20 mouse cellular contexts compared by ENCODE assay signal in the genomic region with DNA sequence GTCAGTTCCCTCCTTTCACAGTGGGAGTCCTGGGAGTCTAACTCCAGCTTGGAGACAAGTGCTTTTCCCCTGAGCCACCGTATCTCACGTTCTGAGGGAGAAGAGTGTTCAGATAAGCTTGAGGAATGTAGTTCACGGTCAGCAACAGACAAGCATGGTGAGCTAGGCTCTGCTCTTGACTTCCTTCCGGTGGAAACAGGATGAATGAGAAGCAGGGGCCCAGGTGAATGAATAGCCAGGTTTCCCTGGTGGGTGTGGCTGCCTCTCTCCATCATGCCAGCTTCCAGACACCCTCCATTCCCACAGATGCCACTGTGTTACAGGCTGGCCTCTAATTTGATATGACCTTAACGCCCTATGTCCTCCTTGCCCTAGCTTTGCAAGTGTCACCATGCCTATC. TPM values are rescaled to one million over a fixed set of nuclear protein-coding genes. Genes with fewer than 3 reads are reported as not detected.
DNase-seq lines count a peak whose midpoint lies in the region; ATAC-seq and TF ChIP-seq lines count a peak whose summit lies in the region.
"Had no signal": no experiment of that assay in that cellular context is flagged by ENCODE, and none has a peak within 500 bp of the region (broad histone marks: within the 10 kb centered on the region; RNA-seq: fewer than 3 reads in every experiment).

No protein-coding gene starts in this region.

- no peak overlapping the region for H3K27ac ChIP-seq in heart, embryonic 11.5 days (ENCODE audit: low read depth, low read length)
- H3K27ac ChIP-seq in liver, embryonic 11.5 days (ENCODE audit: low read depth, low read length): no peak overlapping the region
- H3K27ac ChIP-seq in MEL (ENCODE audit: control insufficient read depth, low read depth, low read length): peak overlapping the region; percentile 31; the same call in 1 of the 2 replicates
- H3K27ac ChIP-seq in intestine, postnatal 0 days (ENCODE audit: low read depth, low read length): peak overlapping the region; percentile 50; the same call in 1 of the 2 replicates
- H3K27ac ChIP-seq in hindbrain, embryonic 10.5 days: no peak overlapping the region
- H3K27ac ChIP-seq: embryonic facial prominence, embryonic 15.5 days; forebrain, embryonic 12.5 days; hindbrain, postnatal 0 days had no signal

- no peak overlapping the region for H3K9ac ChIP-seq in heart, embryonic 11.5 days (ENCODE audit: low read depth, low read length)
- H3K9ac ChIP-seq in liver, embryonic 11.5 days (ENCODE audit: low read depth, low read length): no peak overlapping the region
- peak overlapping the region; percentile 79 for H3K9ac ChIP-seq in MEL (ENCODE audit: control insufficient read depth, low read depth, low read length, poor library complexity, severe bottlenecking)
- no peak overlapping the region for H3K9ac ChIP-seq in intestine, postnatal 0 days (ENCODE audit: low read depth, low read length)
- H3K9ac ChIP-seq: embryonic facial prominence, embryonic 15.5 days; forebrain, embryonic 12.5 days had no signal

- no peak for ATAC-seq in heart, embryonic 11.5 days (replicated peaks; ENCODE audit: insufficient number of reproducible peaks, low FRiP score, low TSS enrichment)
- no peak for ATAC-seq in liver, embryonic 11.5 days (replicated peaks; ENCODE audit: low FRiP score)
- ATAC-seq in intestine, postnatal 0 days: peak; percentile 15
- ATAC-seq: activated CD4-positive, CD25-positive, alpha-beta regulatory T cell, adult 4 months; Patski had no signal

- no peaks in the 10 kb centered on the region for H3K27me3 ChIP-seq in heart, embryonic 11.5 days (ENCODE audit: control insufficient read depth, insufficient read depth, low read length)
- H3K27me3 ChIP-seq in liver, embryonic 11.5 days (replicated peaks; ENCODE audit: control insufficient read depth, insufficient read depth, low read length): no peaks in the 10 kb centered on the region
- H3K27me3 ChIP-seq in MEL (ENCODE audit: control insufficient read depth in 1 of 2, insufficient read depth in 2 of 2, low read length in 2 of 2): no peaks in the 10 kb centered on the region
- H3K27me3 ChIP-seq in intestine, postnatal 0 days (replicated peaks; ENCODE audit: control insufficient read depth, insufficient read depth, low read length): no peaks in the 10 kb centered on the region
- peaks cover 19% of the 10 kb centered on the region for H3K27me3 ChIP-seq in hindbrain, embryonic 10.5 days (ENCODE audit: insufficient read depth, poor library complexity, severe bottlenecking)
- H3K27me3 ChIP-seq: embryonic facial prominence, embryonic 15.5 days; Patski had no signal

- H3K4me1 ChIP-seq in heart, embryonic 11.5 days (ENCODE audit: control insufficient read depth, insufficient read depth, low read length): peaks cover 9% of the 10 kb centered on the region; the same call in 1 of the 2 replicates
- peaks cover 9% of the 10 kb centered on the region for H3K4me1 ChIP-seq in liver, embryonic 11.5 days (replicated peaks; ENCODE audit: control insufficient read depth, insufficient read depth, low read length)
- H3K4me1 ChIP-seq in MEL (ENCODE audit: control insufficient read depth in 1 of 2, insufficient read depth in 2 of 2, low read length in 2 of 2): peaks cover 0 to 3% of the 10 kb centered on the region in 2 experiments; a peak in 1 of 4 replicates
- peaks cover 5% of the 10 kb centered on the region; the same call in 1 of the 2 replicates for H3K4me1 ChIP-seq in intestine, postnatal 0 days (replicated peaks; ENCODE audit: control insufficient read depth, insufficient read depth, low read length)
- peaks cover 14% of the 10 kb centered on the region for H3K4me1 ChIP-seq in hindbrain, embryonic 10.5 days (replicated peaks)

- no peak for TF ChIP-seq EP300 in MEL (IDR thresholded peaks at IDR 0.05; ENCODE audit: low read depth in 1 of 2, low read length in 2 of 2)

- TF ChIP-seq RAD21 in MEL (IDR thresholded peaks at IDR 0.05; ENCODE audit: low read depth, low read length): no peak

- no peaks in the 10 kb centered on the region for H3K9me3 ChIP-seq in heart, embryonic 11.5 days (replicated peaks; ENCODE audit: control insufficient read depth, low read length)
- no peaks in the 10 kb centered on the region for H3K9me3 ChIP-seq in liver, embryonic 11.5 days (ENCODE audit: control insufficient read depth, low read length)
- H3K9me3 ChIP-seq in MEL (replicated peaks; ENCODE audit: insufficient read depth, low read length): no peaks in the 10 kb centered on the region
- H3K9me3 ChIP-seq in intestine, postnatal 0 days (ENCODE audit: control insufficient read depth): no peaks in the 10 kb centered on the region
- no peaks in the 10 kb centered on the region for H3K9me3 ChIP-seq in hindbrain, embryonic 10.5 days
- H3K9me3 ChIP-seq: embryonic facial prominence, embryonic 15.5 days; forebrain, embryonic 12.5 days had no signal

- no peaks in the 10 kb centered on the region for H3K36me3 ChIP-seq in heart, embryonic 11.5 days (ENCODE audit: control insufficient read depth, insufficient read depth, low read length)
- no peaks in the 10 kb centered on the region for H3K36me3 ChIP-seq in liver, embryonic 11.5 days (ENCODE audit: control insufficient read depth, insufficient read depth, low read length)
- peaks cover 0 to 3% of the 10 kb centered on the region in 2 experiments; a peak in 1 of 4 replicates for H3K36me3 ChIP-seq in MEL (ENCODE audit: control insufficient read depth in 1 of 2, insufficient read depth in 2 of 2, low read length in 2 of 2)
- no peaks in the 10 kb centered on the region for H3K36me3 ChIP-seq in intestine, postnatal 0 days (ENCODE audit: control insufficient read depth, insufficient read depth)
- H3K36me3 ChIP-seq in hindbrain, embryonic 10.5 days: no peaks in the 10 kb centered on the region
- H3K36me3 ChIP-seq: embryonic facial prominence, embryonic 15.5 days; forebrain, embryonic 12.5 days had no signal

- no peak for DNase-seq in heart, adult 8-10 months (ENCODE audit: low spot score)
- no peak for DNase-seq in liver, embryonic 11.5 days (ENCODE audit: low spot score)
- DNase-seq in liver (no peak), MEL (ENCODE audit: low read depth, low spot score) (peak; percentile 66)
- DNase-seq in left cerebral cortex, adult 18-20 months (ENCODE audit: low spot score in 2 of 2): no peak
- no peak for DNase-seq in hindbrain, embryonic 10.5 days (ENCODE audit: low spot score)
- DNase-seq: adrenal gland, postnatal 14 days; cerebellum, adult 2 months; gastrocnemius, postnatal 14 days; kidney, adult 8-10 months; layer of hippocampus, postnatal 36 days; left cerebral cortex, postnatal 4 days; lung, postnatal 10 days had no signal

- peak overlapping the region; percentile 79 for H3K4me2 ChIP-seq in heart, embryonic 11.5 days
- H3K4me2 ChIP-seq in liver, embryonic 11.5 days: peak overlapping the region; percentile 72
- peak overlapping the region; percentile 87; the same call in 1 of the 2 replicates for H3K4me2 ChIP-seq in intestine, postnatal 0 days (replicated peaks; ENCODE audit: low read depth)

- TF ChIP-seq CTCF in MEL (IDR thresholded peaks at IDR 0.05 in 2 of 3, conservative IDR thresholded peaks at IDR 0.05 in 1 of 3; ENCODE audit: control insufficient read depth in 1 of 3, insufficient read depth in 1 of 3, low read depth in 2 of 3, low read length in 3 of 3, poor library complexity in 1 of 3, severe bottlenecking in 1 of 3): no peak
- TF ChIP-seq CTCF in intestine, postnatal 0 days (IDR thresholded peaks at IDR 0.05; ENCODE audit: low read depth): no peak

- TF ChIP-seq POLR2A in MEL (IDR thresholded peaks at IDR 0.05; ENCODE audit: control insufficient read depth in 1 of 2, insufficient read depth in 1 of 2, low read depth in 1 of 2, low read length in 2 of 2, poor library complexity in 1 of 2): no peak

- 20% methylated on average over 5 of the region's 5 CpGs for WGBS in heart, embryonic 11.5 days (ENCODE audit: insufficient replicate concordance)
- WGBS in liver, embryonic 11.5 days: 26% methylated on average over 5 of the region's 5 CpGs
- WGBS in intestine, postnatal 0 days: 26% methylated on average over 5 of the region's 5 CpGs
- WGBS in hindbrain, embryonic 10.5 days: 55% methylated on average over 5 of the region's 5 CpGs

- H3K79me2 ChIP-seq in MEL (ENCODE audit: control insufficient read depth, insufficient read depth, low read length, poor library complexity): no peaks in the 10 kb centered on the region; the same call in 1 of the 2 replicates

- no peak overlapping the region for H3K4me3 ChIP-seq in heart, embryonic 11.5 days (ENCODE audit: low read depth, low read length)
- peak overlapping the region; percentile 62 for H3K4me3 ChIP-seq in liver, embryonic 11.5 days (ENCODE audit: low read depth, low read length)
- peak overlapping the region; percentile 54 to 97 for H3K4me3 ChIP-seq in MEL (ENCODE audit: control insufficient read depth in 1 of 2, insufficient read depth in 1 of 2, low read depth in 2 of 2, low read length in 2 of 2)
- H3K4me3 ChIP-seq in intestine, postnatal 0 days (ENCODE audit: low read depth, low read length): no peak overlapping the region
- H3K4me3 ChIP-seq in hindbrain, embryonic 10.5 days: no peak overlapping the region

RNA-seq across cellular contexts. Expression of a gene that starts 16.6 kb away (rescaled TPM):
- polyA plus RNA-seq in heart, embryonic 11.5 days (2014; fragmentation: Nextera tagmentation; extraction: Ambion mirVana): 44.5 and 48.2 TPM in 2 replicates
- 10 to 100 TPM; 40.6 to 52.9 (median 50.9) TPM for total RNA-seq in heart, adult 8-10 months (2022)
- polyA plus RNA-seq in liver, embryonic 11.5 days (2014; fragmentation: Nextera tagmentation; extraction: Ambion mirVana): 36.5 and 37.9 TPM in 2 replicates
- total RNA-seq in MEL (2012; rRNA removed): 46.5 and 50.2 TPM in 2 replicates
- 10 to 100 TPM; 38.0 to 53.3 TPM for polyA plus RNA-seq in MEL (2012; ENCODE audit: insufficient read depth in 1 of 2, insufficient read length in 2 of 2, low read depth in 1 of 2, low replicate concordance in 2 of 2, missing spikeins in 1 of 2)
- polyA plus RNA-seq in intestine, postnatal 0 days (2015; fragmentation: Nextera tagmentation; extraction: Ambion mirVana): 38.6 and 40.7 TPM in 2 replicates
- total RNA-seq in left cerebral cortex, adult 18-20 months (2021): 10 to 100 TPM; 58.3 to 60.2 TPM
- 35.4 and 40.5 TPM in 2 replicates for polyA plus RNA-seq in hindbrain, embryonic 10.5 days (2016; fragmentation: Nextera tagmentation; extraction: Ambion mirVana)

RNA-seq across cellular contexts. Expression of a gene that starts 39.5 kb away (rescaled TPM):
- 14.2 and 15.4 TPM in 2 replicates for polyA plus RNA-seq in heart, embryonic 11.5 days (2014; fragmentation: Nextera tagmentation; extraction: Ambion mirVana)
- under 1 TPM; 0.22 to 0.37 (median 0.26) TPM for total RNA-seq in heart, adult 8-10 months (2022)
- 4.6 and 5.2 TPM in 2 replicates for polyA plus RNA-seq in liver, embryonic 11.5 days (2014; fragmentation: Nextera tagmentation; extraction: Ambion mirVana)
- total RNA-seq in MEL (2012; rRNA removed): 0.65 and 2.0 TPM in 2 replicates
- polyA plus RNA-seq in MEL (2012; ENCODE audit: insufficient read depth in 1 of 2, insufficient read length in 2 of 2, low read depth in 1 of 2, low replicate concordance in 2 of 2, missing spikeins in 1 of 2): 1 to 10 TPM in 1 of 2 experiments, not detected in 1; 5.2 TPM
- polyA plus RNA-seq in intestine, postnatal 0 days (2015; fragmentation: Nextera tagmentation; extraction: Ambion mirVana): 0.41 and 0.59 TPM in 2 replicates
- not detected for total RNA-seq in left cerebral cortex, adult 18-20 months (2021)
- 7.5 and 11.8 TPM in 2 replicates for polyA plus RNA-seq in hindbrain, embryonic 10.5 days (2016; fragmentation: Nextera tagmentation; extraction: Ambion mirVana)
- total RNA-seq: layer of hippocampus, postnatal 36 days; left cerebral cortex, postnatal 4 days had no signal

RNA-seq across cellular contexts. Expression of a gene that starts 51.7 kb away (rescaled TPM):
- polyA plus RNA-seq in heart, embryonic 11.5 days (2014; fragmentation: Nextera tagmentation; extraction: Ambion mirVana): 1,265 and 1,267 TPM in 2 replicates
- 1,000 to 10,000 TPM; 1,660 to 1,731 (median 1,722) TPM for total RNA-seq in heart, adult 8-10 months (2022)
- 692 and 701 TPM in 2 replicates for polyA plus RNA-seq in liver, embryonic 11.5 days (2014; fragmentation: Nextera tagmentation; extraction: Ambion mirVana)
- 207 and 214 TPM in 2 replicates for total RNA-seq in MEL (2012; rRNA removed)
- 100 to 1,000 TPM in 1 of 2 experiments, not detected in 1; 115 TPM for polyA plus RNA-seq in MEL (2012; ENCODE audit: insufficient read depth in 1 of 2, insufficient read length in 2 of 2, low read depth in 1 of 2, low replicate concordance in 2 of 2, missing spikeins in 1 of 2)
- 1,384 and 1,395 TPM in 2 replicates for polyA plus RNA-seq in intestine, postnatal 0 days (2015; fragmentation: Nextera tagmentation; extraction: Ambion mirVana)
- 100 to 1,000 TPM; 283 to 337 TPM for total RNA-seq in left cerebral cortex, adult 18-20 months (2021)
- polyA plus RNA-seq in hindbrain, embryonic 10.5 days (2016; fragmentation: Nextera tagmentation; extraction: Ambion mirVana): 675 and 776 TPM in 2 replicates

RNA-seq across cellular contexts. Expression of a gene that starts 57.9 kb away (rescaled TPM):
- 37.8 and 39.6 TPM in 2 replicates for polyA plus RNA-seq in heart, embryonic 11.5 days (2014; fragmentation: Nextera tagmentation; extraction: Ambion mirVana)
- total RNA-seq in heart, adult 8-10 months (2022): 10 to 100 TPM; 44.6 to 56.5 (median 48.1) TPM
- polyA plus RNA-seq in liver, embryonic 11.5 days (2014; fragmentation: Nextera tagmentation; extraction: Ambion mirVana): 48.4 and 50.6 TPM in 2 replicates
- 36.6 and 43.4 TPM in 2 replicates for total RNA-seq in MEL (2012; rRNA removed)
- 100 to 1,000 TPM in 1 of 2 experiments, 10 to 100 TPM in 1; 61.6 to 558 TPM for polyA plus RNA-seq in MEL (2012; ENCODE audit: insufficient read depth in 1 of 2, insufficient read length in 2 of 2, low read depth in 1 of 2, low replicate concordance in 2 of 2, missing spikeins in 1 of 2)
- polyA plus RNA-seq in intestine, postnatal 0 days (2015; fragmentation: Nextera tagmentation; extraction: Ambion mirVana): 14.4 and 16.3 TPM in 2 replicates
- 10 to 100 TPM; 41.6 to 51.3 TPM for total RNA-seq in left cerebral cortex, adult 18-20 months (2021)
- polyA plus RNA-seq in hindbrain, embryonic 10.5 days (2016; fragmentation: Nextera tagmentation; extraction: Ambion mirVana): 53.2 and 64.6 TPM in 2 replicates

Comparison
In these comparisons a context has a peak if more than half of its experiments do, and no peak if none do; other contexts are left out.
1. H3K27ac ChIP-seq: peak in MEL (single experiment) and intestine, postnatal 0 days (single experiment); none in heart, embryonic 11.5 days (single experiment), liver, embryonic 11.5 days (single experiment) and hindbrain, embryonic 10.5 days (single experiment).
2. H3K4me3 ChIP-seq: peak in liver, embryonic 11.5 days (single experiment) and MEL (2 of 2); none in heart, embryonic 11.5 days (single experiment), intestine, postnatal 0 days (single experiment) and hindbrain, embryonic 10.5 days (single experiment).
3. Peak in every context shown above with its lines, with median percentiles within 50 percentile points of each other: H3K4me2 ChIP-seq.